Mouse (Mus musculus) limb, embryonic 12.5 days (tissue): ENCODE data around the gene Stard10. TPM values are rescaled to one million over a fixed set of nuclear protein-coding genes. Genes with fewer than 3 reads are reported as not detected.

Source experiments
- ATAC-seq: fragments of 200-750 bp; cut with Nextera tagmentation; 2 replicates; pipeline ENCODE4 v1.8.0; 2017; ENCODE audit warnings: low read depth, moderate TSS enrichment; ENCODE audit not compliant: insufficient number of reproducible peaks, insufficient read depth, low FRiP score, low TSS enrichment
- H3K27ac ChIP-seq: fragments of 300-500 bp; sonication (generic); 2 replicates; pipeline ENCODE4 v1.5.1; 2016; ENCODE audit warnings: mild to moderate bottlenecking, moderate library complexity
- H3K27me3 ChIP-seq: fragments of 300-500 bp; sonication (generic); 2 replicates; pipeline ENCODE4 v1.6.1; 2016; ENCODE audit warnings: mild to moderate bottlenecking, moderate library complexity
- H3K36me3 ChIP-seq: fragments of 300-500 bp; sonication (generic); 2 replicates; pipeline ENCODE4 v1.6.1; 2016; ENCODE audit warnings: mild to moderate bottlenecking, moderate library complexity
- H3K4me1 ChIP-seq: fragments of 300-500 bp; sonication (generic); replicated peaks from 2 replicates; pipeline ENCODE4 v1.6.1; 2016
- H3K4me2 ChIP-seq: fragments of 300-500 bp; sonication (generic); 2 replicates; pipeline ENCODE4 v1.6.1; 2016; ENCODE audit warnings: mild to moderate bottlenecking, moderate library complexity
- H3K4me3 ChIP-seq: fragments of 300-500 bp; sonication (generic); replicated peaks from 2 replicates; pipeline ENCODE4 v1.5.1; 2016; ENCODE audit warnings: mild to moderate bottlenecking
- H3K9ac ChIP-seq: fragments of 300-500 bp; sonication (generic); replicated peaks from 2 replicates; pipeline ENCODE4 v1.6.1; 2016; ENCODE audit warnings: mild to moderate bottlenecking, moderate library complexity
- H3K9me3 ChIP-seq: fragments of 300-500 bp; sonication (generic); 2 replicates; pipeline ENCODE4 v1.6.1; 2016; ENCODE audit warnings: mild to moderate bottlenecking, moderate library complexity
- WGBS: fragments of 180-500 bp; shearing (Covaris S2); methylation state at CpG from one replicate; pipeline ENCODE4 v1.1.7; 2016; 5-methylcytosine and 5-hydroxymethylcytosine counted together
- polyA plus RNA-seq: library from polyadenylated mRNA; unstranded; fragments of >200 nt; fragmentation: Nextera tagmentation; extraction: Ambion mirVana; gene quantifications from 2 replicates; pipeline ENCODE4 v1.2.1, GENCODE M21; 2016

Gene Stard10
- polyA plus RNA-seq = 17.2 and 17.8 TPM in 2 replicates

GRCm38 (mm10) chr7:101317014-101317413, at the start of gene Stard10:
Gene Stard10 (plus strand): TSS chr7:101317086.
- Histone ChIP-seq H3K4me3 (no peak within 1 kb of the TSS), H3K9ac (no peak within 1 kb of the TSS), H3K27me3 (peaks cover 38% of the 10 kb centered on the region), H3K9me3 (no peaks in the 10 kb centered on the region), H3K27ac (no peak within 1 kb of the TSS), H3K4me1 (peaks cover 16% of the 10 kb centered on the region), H3K36me3 (no peaks in the 10 kb centered on the region), H3K4me2 (no peak within 1 kb of the TSS)
- ATAC-seq = no peak
- WGBS = 83% methylated on average over 3 of the region's 3 CpGs

GRCm38 (mm10) chr7:101267457-101268259, 49.2 kb upstream of the Stard10 start:
- 79% methylated on average over 3 of the region's 3 CpGs for WGBS
- H3K4me2 ChIP-seq = no peak overlapping the region
- no peak for ATAC-seq
- H3K9me3 ChIP-seq = no peaks in the 10 kb centered on the region
- no peak overlapping the region for H3K4me3 ChIP-seq
- H3K36me3 ChIP-seq = peaks cover 26% of the 10 kb centered on the region
- no peak overlapping the region for H3K9ac ChIP-seq
- H3K4me1 ChIP-seq = no peaks in the 10 kb centered on the region
- no peaks in the 10 kb centered on the region for H3K27me3 ChIP-seq
- no peak overlapping the region for H3K27ac ChIP-seq

DNA sequence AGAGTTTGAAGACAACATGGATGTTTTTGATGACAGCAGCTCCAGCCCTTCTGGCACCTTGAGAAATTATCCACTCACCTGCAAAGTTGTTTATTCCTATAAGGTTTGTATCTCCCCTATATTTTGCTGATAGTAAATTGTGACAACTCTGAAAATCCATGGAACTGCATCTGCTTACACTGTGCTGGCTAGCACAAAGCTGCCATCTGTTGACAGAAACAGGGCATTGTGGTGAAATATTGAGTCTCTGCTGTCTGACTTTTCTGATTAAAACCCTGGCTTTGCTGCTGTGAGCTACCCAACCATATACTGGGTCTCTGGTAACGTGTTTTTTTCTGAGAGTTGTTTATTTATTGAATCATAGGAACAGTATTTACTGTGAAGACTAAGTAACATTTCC, 45.3 kb upstream of the Stard10 start:
- no peak for ATAC-seq
- Histone ChIP-seq H3K27ac (no peak overlapping the region), H3K9ac (no peak overlapping the region), H3K4me2 (no peak overlapping the region), H3K9me3 (no peaks in the 10 kb centered on the region), H3K4me3 (no peak overlapping the region), H3K27me3 (no peaks in the 10 kb centered on the region), H3K4me1 (no peaks in the 10 kb centered on the region), H3K36me3 (peaks cover 45% of the 10 kb centered on the region)
- 80% methylated on average over 1 of the region's 1 CpGs for WGBS

DNA sequence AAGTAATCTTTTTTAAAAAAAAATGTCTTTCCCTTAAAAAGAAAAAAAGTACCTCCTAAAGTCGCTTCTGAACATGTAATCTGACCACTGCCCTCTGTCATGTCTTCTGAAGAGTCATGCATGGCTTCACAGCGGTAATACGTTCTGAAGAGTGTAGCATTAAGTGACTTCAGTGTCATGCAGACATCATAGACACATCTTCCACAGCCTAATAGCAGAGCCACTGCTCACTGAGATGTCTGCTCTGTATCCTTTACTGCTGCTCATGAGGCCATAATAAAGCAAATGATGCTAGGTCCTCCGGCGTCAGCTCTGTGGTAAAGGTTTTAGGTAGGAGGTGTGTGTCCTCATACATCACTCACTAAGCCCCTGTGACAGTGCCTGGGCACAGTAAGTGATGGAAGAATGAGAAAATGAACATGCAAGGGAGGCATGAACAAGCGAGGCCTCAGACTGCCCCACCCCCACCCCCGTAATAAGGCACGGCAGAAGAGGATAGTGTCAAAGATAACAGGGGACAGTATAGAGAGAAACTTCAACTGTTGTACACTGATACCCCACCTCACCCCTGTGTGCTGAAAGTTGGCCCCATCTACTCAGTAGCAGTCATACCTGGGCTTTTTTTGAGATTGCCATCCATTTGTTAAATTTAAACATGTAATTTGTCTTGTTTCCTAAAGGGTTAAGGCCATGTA, 44.3 kb upstream of the Stard10 start:
- no peaks in the 10 kb centered on the region for H3K27me3 ChIP-seq
- H3K4me1 ChIP-seq = no peaks in the 10 kb centered on the region
- no peak overlapping the region for H3K4me3 ChIP-seq
- H3K27ac ChIP-seq = no peak overlapping the region
- ATAC-seq = no peak
- no peak overlapping the region for H3K4me2 ChIP-seq
- no peaks in the 10 kb centered on the region for H3K9me3 ChIP-seq
- peaks cover 52% of the 10 kb centered on the region for H3K36me3 ChIP-seq
- WGBS = 93% methylated on average over 8 of the region's 8 CpGs
- no peak overlapping the region for H3K9ac ChIP-seq

- no peak overlapping the region for H3K27ac ChIP-seq
- no peaks in the 10 kb centered on the region for H3K27me3 ChIP-seq
- H3K4me3 ChIP-seq = no peak overlapping the region
- no peak for ATAC-seq
- no peaks in the 10 kb centered on the region for H3K4me1 ChIP-seq
- H3K9me3 ChIP-seq = no peaks in the 10 kb centered on the region
- H3K4me2 ChIP-seq = no peak overlapping the region
- H3K9ac ChIP-seq = no peak overlapping the region
- 87% methylated on average over 3 of the region's 3 CpGs for WGBS
- H3K36me3 ChIP-seq = peaks cover 81% of the 10 kb centered on the region
These were observed 34.2 kb upstream of the Stard10 start for GRCm38 (mm10) chr7:101282721-101283120.

- no peak overlapping the region for H3K27ac ChIP-seq
These were observed 32.4 kb upstream of the Stard10 start for GRCm38 (mm10) chr7:101284504-101284903.

DNA sequence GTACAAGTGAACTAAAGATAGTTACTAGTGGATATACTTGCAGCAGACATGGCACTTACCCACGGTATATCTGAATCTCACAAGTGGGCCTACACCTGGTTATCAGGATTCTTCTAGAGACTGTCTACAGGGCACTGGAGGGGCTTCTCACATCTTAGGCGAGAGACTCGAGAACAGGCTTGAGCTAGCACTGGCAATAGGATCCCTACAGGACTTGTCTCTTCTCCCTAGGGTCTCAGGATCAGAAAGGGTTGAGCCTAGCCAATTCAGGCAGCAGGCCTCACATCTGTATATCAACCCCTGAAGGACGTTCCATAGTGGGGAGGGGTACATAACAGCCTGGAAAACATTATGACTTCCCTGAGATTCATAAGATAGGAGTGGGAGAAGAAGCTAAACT, 30.0 kb upstream of the Stard10 start:
- WGBS = 81% methylated on average over 4 of the region's 4 CpGs
- Histone ChIP-seq H3K9me3 (no peaks in the 10 kb centered on the region), H3K27me3 (no peaks in the 10 kb centered on the region), H3K27ac (no peak overlapping the region), H3K4me1 (no peaks in the 10 kb centered on the region), H3K9ac (no peak overlapping the region), H3K4me2 (no peak overlapping the region), H3K4me3 (no peak overlapping the region), H3K36me3 (peaks cover 66% of the 10 kb centered on the region)
- ATAC-seq = no peak

More at GRCm38 (mm10) chr7:101284504-101284903, 32.4 kb upstream of the Stard10 start:
- WGBS = 62% methylated on average over 1 of the region's 1 CpGs
- Histone ChIP-seq H3K4me3 (no peak overlapping the region), H3K27me3 (no peaks in the 10 kb centered on the region), H3K9me3 (no peaks in the 10 kb centered on the region), H3K4me2 (no peak overlapping the region), H3K36me3 (peaks cover 71% of the 10 kb centered on the region), H3K9ac (no peak overlapping the region), H3K4me1 (no peaks in the 10 kb centered on the region)
- no peak for ATAC-seq

DNA sequence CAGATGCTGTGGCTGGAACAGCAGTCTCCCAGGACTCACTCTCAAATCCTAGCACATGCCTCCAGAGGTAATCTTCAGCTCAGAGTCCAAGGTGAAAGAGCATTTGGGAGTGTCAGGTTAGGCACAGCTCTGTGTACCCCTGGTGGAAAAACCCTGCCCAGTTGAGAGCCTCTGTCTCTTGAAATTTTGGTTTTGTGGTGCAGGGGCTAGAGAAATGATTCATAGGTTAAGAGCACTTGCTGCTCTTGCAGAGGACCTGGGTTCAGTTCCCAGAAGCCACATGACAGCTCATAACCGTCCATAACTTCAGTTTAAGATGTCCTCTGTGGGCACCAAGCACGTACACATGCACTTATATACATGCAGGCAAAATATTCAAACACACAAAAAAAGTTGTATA, 29.1 kb upstream of the Stard10 start:
- H3K4me2 ChIP-seq = no peak overlapping the region
- H3K9ac ChIP-seq = no peak overlapping the region
- H3K9me3 ChIP-seq = no peaks in the 10 kb centered on the region
- no peak for ATAC-seq
- H3K27ac ChIP-seq = no peak overlapping the region
- H3K4me1 ChIP-seq = no peaks in the 10 kb centered on the region
- no peaks in the 10 kb centered on the region for H3K27me3 ChIP-seq
- no peak overlapping the region for H3K4me3 ChIP-seq
- peaks cover 60% of the 10 kb centered on the region for H3K36me3 ChIP-seq
- WGBS = 89% methylated on average over 2 of the region's 2 CpGs

DNA sequence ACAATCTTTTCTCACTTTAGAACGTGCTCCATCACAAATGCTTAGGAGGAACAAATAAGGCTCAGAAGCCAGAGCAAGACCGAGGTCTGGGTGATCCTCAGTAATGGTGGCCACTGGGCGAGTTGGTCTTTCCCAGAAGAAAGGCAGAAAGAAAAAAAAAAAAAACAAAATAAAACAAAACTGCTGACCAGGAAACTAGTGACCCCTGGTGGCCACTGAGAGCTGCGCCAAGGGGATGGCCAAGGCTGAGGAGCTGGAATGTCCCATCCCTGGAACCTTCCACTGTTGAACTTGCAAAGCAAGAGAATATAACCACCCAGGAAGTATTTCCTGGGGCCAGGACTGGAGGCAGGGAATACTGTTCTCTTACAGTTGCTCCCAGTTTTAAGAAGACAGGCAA, 28.4 kb upstream of the Stard10 start:
- Histone ChIP-seq H3K4me2 (no peak overlapping the region), H3K9me3 (no peaks in the 10 kb centered on the region), H3K27me3 (no peaks in the 10 kb centered on the region), H3K9ac (no peak overlapping the region), H3K4me1 (no peaks in the 10 kb centered on the region), H3K4me3 (no peak overlapping the region), H3K27ac (no peak overlapping the region), H3K36me3 (peaks cover 57% of the 10 kb centered on the region)
- WGBS = 33% methylated on average over 4 of the region's 4 CpGs
- no peak for ATAC-seq

GRCm38 (mm10) chr7:101290401-101290800, 26.5 kb upstream of the Stard10 start:
- Histone ChIP-seq H3K9ac (no peak overlapping the region), H3K36me3 (peaks cover 45% of the 10 kb centered on the region), H3K4me1 (no peaks in the 10 kb centered on the region), H3K27me3 (no peaks in the 10 kb centered on the region), H3K4me3 (no peak overlapping the region), H3K4me2 (no peak overlapping the region), H3K27ac (no peak overlapping the region), H3K9me3 (no peaks in the 10 kb centered on the region)
- WGBS = 89% methylated on average over 10 of the region's 10 CpGs
- ATAC-seq = no peak

- Histone ChIP-seq H3K4me3 (no peak overlapping the region), H3K27ac (no peak overlapping the region), H3K36me3 (peaks cover 46% of the 10 kb centered on the region), H3K9me3 (no peaks in the 10 kb centered on the region), H3K9ac (no peak overlapping the region), H3K4me2 (no peak overlapping the region), H3K27me3 (no peaks in the 10 kb centered on the region), H3K4me1 (peaks cover 1% of the 10 kb centered on the region; the same call in 1 of the 2 replicates)
- ATAC-seq = no peak
- 89% methylated on average over 5 of the region's 5 CpGs for WGBS
These were observed 25.7 kb upstream of the Stard10 start for GRCm38 (mm10) chr7:101291211-101291610.
